Mouse (Mus musculus) liver, adult 2 months (tissue): ENCODE results near the gene Slc39a2. TPM values are rescaled to one million over a fixed set of nuclear protein-coding genes. Genes with fewer than 3 reads are reported as not detected.

Source experiments
- DNase-seq: peaks from one replicate; pipeline ENCODE4 v3.0.0-alpha.2; 2011; ENCODE audit warnings: low read depth, low spot score; ENCODE audit errors: extremely low read depth
- H3K27ac ChIP-seq: fragments of 200-500 bp; replicated peaks from 2 replicates; pipeline ENCODE4 v1.5.1; 2012; ENCODE audit warnings: low read depth, mild to moderate bottlenecking, control low read depth, inconsistent platforms, low read length; ENCODE audit not compliant: insufficient read depth
- H3K27me3 ChIP-seq: fragments of 200-500 bp; 2 replicates; pipeline ENCODE4 v1.6.1; 2012; ENCODE audit warnings: mild to moderate bottlenecking, moderate library complexity, low read length, inconsistent platforms; ENCODE audit not compliant: control insufficient read depth, insufficient read depth
- H3K36me3 ChIP-seq: fragments of 200-500 bp; 2 replicates; pipeline ENCODE4 v1.6.1; 2012; ENCODE audit warnings: low read length, inconsistent platforms; ENCODE audit not compliant: control insufficient read depth, insufficient read depth
- H3K4me1 ChIP-seq: fragments of 200-500 bp; 2 replicates; pipeline ENCODE4 v1.6.1; 2011; ENCODE audit warnings: low read length; ENCODE audit not compliant: control insufficient read depth, insufficient read depth
- H3K4me3 ChIP-seq: fragments of 200-500 bp; 2 replicates; pipeline ENCODE4 v1.5.1; 2011; ENCODE audit warnings: low read depth, mild to moderate bottlenecking, control low read depth, low read length, moderate library complexity; ENCODE audit not compliant: insufficient read depth
- H3K79me2 ChIP-seq: fragments of 200-500 bp; 2 replicates; pipeline ENCODE4 v1.6.1; 2012; ENCODE audit warnings: inconsistent platforms, mild to moderate bottlenecking, low read length, moderate library complexity; ENCODE audit not compliant: control insufficient read depth, insufficient read depth
- H3K9ac ChIP-seq: fragments of 200-500 bp; 2 replicates; pipeline ENCODE4 v1.6.1; 2012; ENCODE audit warnings: low read depth, mild to moderate bottlenecking, control low read depth, inconsistent platforms, low read length
- CTCF ChIP-seq: fragments of 200-500 bp; IDR thresholded peaks from 2 replicates; pipeline ENCODE4 v1.5.1; 2011; ENCODE audit warnings: low read depth, low read length, control low read depth
- POLR2A ChIP-seq: fragments of 200-500 bp; IDR thresholded peaks from 2 replicates; pipeline ENCODE4 v1.6.1; 2011; ENCODE audit warnings: low read length, control low read depth; ENCODE audit not compliant: insufficient read depth; ENCODE audit errors: extremely low read depth
- WGBS: fragments of 180-500 bp; shearing (Covaris S2); methylation state at CpG from one replicate; pipeline ENCODE4 v1.1.7; 2018; 5-methylcytosine and 5-hydroxymethylcytosine counted together
- polyA plus RNA-seq: library from polyadenylated mRNA; depleted of rRNA; stranded (reverse); fragments of >200 nt; gene quantifications from 2 replicates; pipeline ENCODE4 v1.2.3, GENCODE M21; 2012
- total RNA-seq: library from RNA; depleted of rRNA; stranded (reverse); fragments of >200 nt; gene quantifications from 2 replicates; pipeline ENCODE4 v1.2.3, GENCODE M21; 2014

The Slc39a2 gene
- total and polyA plus RNA-seq, 2 experiments = 0.65 to 1.8 TPM

DNA sequence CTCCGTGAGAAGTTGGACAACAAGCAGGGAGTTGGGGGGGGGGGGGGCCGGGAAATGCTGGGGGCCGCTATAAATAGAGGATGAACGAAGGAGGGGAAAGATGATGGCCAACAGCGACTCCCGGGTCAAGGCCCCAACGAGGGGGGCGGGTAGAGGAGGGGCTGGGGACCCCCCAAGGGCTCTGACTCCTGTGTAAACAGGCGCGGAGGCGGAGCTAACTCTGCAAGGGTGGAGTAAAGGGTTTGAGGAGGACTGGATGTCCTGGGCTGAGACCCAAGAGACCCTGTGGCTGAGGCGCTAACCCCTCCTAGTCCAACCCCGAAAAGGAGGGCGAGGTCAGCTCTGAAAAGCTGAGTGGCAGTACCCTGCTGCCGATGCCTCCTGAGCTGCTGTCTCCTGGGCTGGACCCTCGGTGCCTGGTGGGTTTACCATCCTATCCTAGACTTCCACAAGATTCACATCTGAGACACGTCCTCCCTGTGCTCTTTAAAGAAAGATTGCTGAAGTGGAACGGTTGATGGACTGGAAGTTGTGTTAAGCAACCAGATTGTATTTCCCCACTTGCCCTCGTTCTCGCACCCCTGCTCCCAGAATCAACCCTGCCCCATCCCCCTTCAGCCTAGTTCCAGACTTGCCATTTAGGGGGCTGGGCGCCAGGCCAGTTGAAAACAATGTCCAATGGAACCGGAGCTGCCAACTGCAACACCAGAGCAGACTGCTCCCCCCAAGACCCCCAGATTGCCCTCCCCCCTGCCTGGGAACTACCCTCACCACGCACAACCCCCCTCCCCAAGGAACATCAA, 21.5 kb downstream of the Slc39a2 start, which contains the start of gene Ndrg2:
TSS of gene Ndrg2 (minus strand) at position 199 of the 803 bp plus-strand sequence.
- H3K27me3 ChIP-seq = no peaks in the 10 kb centered on the region
- DNase-seq = peak; percentile 79
- H3K4me1 ChIP-seq = peaks cover 17% of the 10 kb centered on the region
- 9% methylated on average over 21 of the region's 23 CpGs for WGBS
- H3K27ac ChIP-seq = peak within 1 kb of the TSS; percentile 100
- TF ChIP-seq POLR2A = 0 out of 2 replicates have a peak, but pooled peaks have one; percentile 50
- TF ChIP-seq CTCF = no peak
- peak within 1 kb of the TSS; percentile 96 for H3K9ac ChIP-seq
- peaks cover 19% of the 10 kb centered on the region for H3K36me3 ChIP-seq
- peak within 1 kb of the TSS; percentile 82 for H3K4me3 ChIP-seq
- peaks cover 15% of the 10 kb centered on the region; the same call in 1 of the 2 replicates for H3K79me2 ChIP-seq

GRCm38 (mm10) chr14:51915030-51915429, 22.3 kb downstream of the Slc39a2 start:
- Histone ChIP-seq H3K36me3 (peaks cover 10% of the 10 kb centered on the region), H3K79me2 (peaks cover 14% of the 10 kb centered on the region; the same call in 1 of the 2 replicates), H3K27me3 (no peaks in the 10 kb centered on the region), H3K4me1 (peaks cover 12% of the 10 kb centered on the region), H3K4me3 (no peak overlapping the region), H3K9ac (no peak overlapping the region), H3K27ac (peak overlapping the region; percentile 99)
- WGBS = 37% methylated on average over 3 of the region's 3 CpGs
- DNase-seq = peak; percentile 26
- TF ChIP-seq CTCF = no peak
- no peak for TF ChIP-seq POLR2A

- Histone ChIP-seq H3K4me1 (peaks cover 6% of the 10 kb centered on the region; the same call in 1 of the 2 replicates), H3K36me3 (no peaks in the 10 kb centered on the region), H3K27ac (no peak overlapping the region), H3K9ac (no peak overlapping the region), H3K4me3 (no peak overlapping the region), H3K79me2 (peaks cover 4% of the 10 kb centered on the region; the same call in 1 of the 2 replicates), H3K27me3 (no peaks in the 10 kb centered on the region)
- DNase-seq = no peak
- TF ChIP-seq CTCF (no peak), POLR2A (no peak)
- WGBS = 88% methylated on average over 4 of the region's 4 CpGs
These were observed 23.9 kb downstream of the Slc39a2 start for GRCm38 (mm10) chr14:51916539-51916938.

GRCm38 (mm10) chr14:51918125-51918524, 25.4 kb downstream of the Slc39a2 start, which contains the start of gene Tppp2:
Gene Tppp2 (plus strand): TSS chr14:51918425.
- H3K27ac ChIP-seq = no peak within 1 kb of the TSS
- no peak within 1 kb of the TSS for H3K4me3 ChIP-seq
- 93% methylated on average over 4 of the region's 4 CpGs for WGBS
- H3K36me3 ChIP-seq = no peaks in the 10 kb centered on the region
- H3K4me1 ChIP-seq = peaks cover 15% of the 10 kb centered on the region
- no peak for DNase-seq
- TF ChIP-seq POLR2A = no peak
- no peak for TF ChIP-seq CTCF
- H3K27me3 ChIP-seq = no peaks in the 10 kb centered on the region
- H3K9ac ChIP-seq = no peak within 1 kb of the TSS
- H3K79me2 ChIP-seq = no peaks in the 10 kb centered on the region

DNA sequence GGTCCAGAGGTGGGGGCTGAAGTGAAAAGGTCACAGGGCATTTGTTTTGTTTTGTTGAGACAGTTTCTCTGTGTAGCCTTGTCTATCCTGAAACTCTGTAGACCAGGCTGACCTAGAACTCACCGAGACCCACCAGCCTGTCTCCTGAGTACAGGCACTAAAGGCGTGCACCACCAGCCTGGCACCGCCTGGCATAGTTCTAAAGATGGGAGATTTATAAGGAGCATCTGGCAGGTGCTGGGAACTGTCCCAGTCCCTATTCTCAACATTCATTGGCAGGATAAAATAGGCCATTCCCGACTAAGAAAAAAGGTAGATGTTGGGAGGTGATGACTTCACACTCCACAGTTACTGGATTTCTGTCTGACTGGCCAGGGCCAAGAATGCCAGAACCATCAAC, 26.3 kb downstream of the Slc39a2 start:
- no peak overlapping the region for H3K9ac ChIP-seq
- no peaks in the 10 kb centered on the region for H3K79me2 ChIP-seq
- WGBS = 95% methylated on average over 4 of the region's 4 CpGs
- H3K4me1 ChIP-seq = peaks cover 15% of the 10 kb centered on the region
- H3K27me3 ChIP-seq = no peaks in the 10 kb centered on the region
- no peak for DNase-seq
- H3K27ac ChIP-seq = no peak overlapping the region
- TF ChIP-seq CTCF = no peak
- no peak for TF ChIP-seq POLR2A
- no peaks in the 10 kb centered on the region for H3K36me3 ChIP-seq
- no peak overlapping the region for H3K4me3 ChIP-seq
